Mouse (Mus musculus): Measurements from ENCODE around the gene Fgfr2.
A peak's percentile ranks its signal among the peaks of the same experiment; 100 is the strongest.
"Not testable (repeated sequence)": the region's sequence is repeated elsewhere in the genome, so short reads cannot be mapped to it uniquely, and the experiment has no call there.

The Fgfr2 gene

GRCm38 (mm10) chr7:130473881-130474280 is 2649.3 kb downstream of the Fgfr2 start:
- DNase-seq: no peak

GRCm38 (mm10) chr7:130472683-130473082 is 2650.5 kb downstream of the Fgfr2 start:
- DNase-seq: no peak

GRCm38 (mm10) chr7:130471045-130471444 is 2652.1 kb downstream of the Fgfr2 start:
- DNase-seq: no peak

- DNase-seq: no peak
Measured at GRCm38 (mm10) chr7:130455587-130456246, 2667.4 kb downstream of the Fgfr2 start.

GRCm38 (mm10) chr7:130454226-130454625 is 2668.9 kb downstream of the Fgfr2 start:
- DNase-seq: no peak

GRCm38 (mm10) chr7:130435776-130436175 is 2687.4 kb downstream of the Fgfr2 start:
- no peak for DNase-seq

- no peak for DNase-seq
Measured at GRCm38 (mm10) chr7:130432141-130432540, 2691.0 kb downstream of the Fgfr2 start.

- DNase-seq: no peak
Measured at GRCm38 (mm10) chr7:130426586-130426985, 2696.6 kb downstream of the Fgfr2 start.

GRCm38 (mm10) chr7:130425991-130426390 is 2697.2 kb downstream of the Fgfr2 start:
- no peak for DNase-seq

- DNase-seq: no peak
Measured at GRCm38 (mm10) chr7:130419961-130420360, 2703.2 kb downstream of the Fgfr2 start.

- no peak for DNase-seq
Measured at GRCm38 (mm10) chr7:130407622-130408021, 2715.5 kb downstream of the Fgfr2 start.

- DNase-seq: no peak
Measured at GRCm38 (mm10) chr7:130403346-130403745, 2719.8 kb downstream of the Fgfr2 start.

- no peak for DNase-seq
Measured at GRCm38 (mm10) chr7:130394697-130395096, 2728.5 kb downstream of the Fgfr2 start.

- DNase-seq: not testable (repeated sequence)
Measured at GRCm38 (mm10) chr7:130390060-130390459, 2733.1 kb downstream of the Fgfr2 start.

- DNase-seq: no peak
Measured at GRCm38 (mm10) chr7:130386308-130386707, 2736.8 kb downstream of the Fgfr2 start.

GRCm38 (mm10) chr7:130385732-130386294 is 2737.3 kb downstream of the Fgfr2 start:
- no peak for DNase-seq

GRCm38 (mm10) chr7:130382126-130382525 is 2741.0 kb downstream of the Fgfr2 start:
- DNase-seq: no peak

GRCm38 (mm10) chr7:130381387-130381951 is 2741.7 kb downstream of the Fgfr2 start:
- DNase-seq: peak; percentile 37

- peak; percentile 21 for DNase-seq
Measured at GRCm38 (mm10) chr7:130380769-130381355, 2742.3 kb downstream of the Fgfr2 start.

GRCm38 (mm10) chr7:130380367-130380766 is 2742.8 kb downstream of the Fgfr2 start:
- no peak for DNase-seq

- no peak for DNase-seq
Measured at GRCm38 (mm10) chr7:130379886-130380285, 2743.3 kb downstream of the Fgfr2 start.

- no peak for DNase-seq
Measured at GRCm38 (mm10) chr7:130378308-130378707, 2744.8 kb downstream of the Fgfr2 start.

- no peak for DNase-seq
Measured at GRCm38 (mm10) chr7:130374311-130374710, 2748.8 kb downstream of the Fgfr2 start.

All from right cerebral cortex, adult 18-20 months (tissue).